ENCODE assay signal across 7 mouse cellular contexts in genomic region chr4:131784034-131784433, GRCm38 (mm10). TPM values are rescaled to one million over a fixed set of nuclear protein-coding genes. Genes with fewer than 3 reads are reported as not detected.
A peak's percentile ranks its signal among the peaks of the same experiment; 100 is the strongest.
DNase-seq lines count a peak whose midpoint lies in the region; ATAC-seq and TF ChIP-seq lines count a peak whose summit lies in the region.

No protein-coding gene starts in this region.

- DNase-seq in kidney, adult 18-20 months = peak; percentile 54
- DNase-seq in CH12.LX (ENCODE audit: extremely low read depth) = peak; percentile 56
- peak; percentile 52 for DNase-seq in WW6 (ENCODE audit: low read depth, low spot score)
- peak; percentile 53 for DNase-seq in embryo, embryonic 9.5 days (ENCODE audit: extremely low spot score)
- peak; percentile 34 to 52 for DNase-seq in layer of hippocampus, postnatal 14 days (ENCODE audit: low spot score in 2 of 2)

- H3K9ac ChIP-seq in kidney, embryonic 15.5 days = no peak overlapping the region
- no peak overlapping the region for H3K9ac ChIP-seq in CH12.LX (ENCODE audit: insufficient read depth, low read depth)

- H3K4me1 ChIP-seq in kidney, embryonic 15.5 days = peaks cover 22% of the 10 kb centered on the region
- H3K4me1 ChIP-seq in CH12.LX (ENCODE audit: control insufficient read depth in 1 of 2, insufficient read depth in 2 of 2) = no peaks in the 10 kb centered on the region
- H3K4me1 ChIP-seq in olfactory bulb, adult 2 months (ENCODE audit: control insufficient read depth, insufficient read depth, low read length) = no peaks in the 10 kb centered on the region; the same call in 1 of the 2 replicates

- H3K27ac ChIP-seq in kidney, embryonic 15.5 days = no peak overlapping the region
- H3K27ac ChIP-seq in CH12.LX (ENCODE audit: insufficient read depth, low read depth) = no peak overlapping the region
- no peak overlapping the region for H3K27ac ChIP-seq in olfactory bulb, adult 2 months (ENCODE audit: insufficient read depth, low read depth, low read length)

- no peaks in the 10 kb centered on the region for H3K27me3 ChIP-seq in kidney, embryonic 15.5 days
- peaks cover 92% of the 10 kb centered on the region for H3K27me3 ChIP-seq in CH12.LX (replicated peaks)

- TF ChIP-seq CTCF in CH12.LX (conservative IDR thresholded peaks at IDR 0.05 in 1 of 2, IDR thresholded peaks at IDR 0.05 in 1 of 2; ENCODE audit: low read depth in 2 of 2, low read length in 2 of 2) = peak; percentile 70 to 81; a peak in 3 of 4 replicates
- 0 out of 2 replicates have a peak, but pooled peaks have one; percentile 24 for TF ChIP-seq CTCF in olfactory bulb, adult 2 months (IDR thresholded peaks at IDR 0.05; ENCODE audit: insufficient read depth, low read depth, low read length)

- no peak for ATAC-seq in kidney, embryonic 15.5 days (replicated peaks; ENCODE audit: low FRiP score)

- peaks cover 7% of the 10 kb centered on the region; the same call in 1 of the 2 replicates for H3K36me3 ChIP-seq in kidney, embryonic 15.5 days
- H3K36me3 ChIP-seq in CH12.LX (replicated peaks in 1 of 2; ENCODE audit: control insufficient read depth in 1 of 2, insufficient read depth in 1 of 2, low read length in 1 of 2) = no peaks in the 10 kb centered on the region

- H3K9me3 ChIP-seq in kidney, embryonic 15.5 days (replicated peaks) = no peaks in the 10 kb centered on the region
- H3K9me3 ChIP-seq in CH12.LX (replicated peaks; ENCODE audit: low read length) = no peaks in the 10 kb centered on the region

- H3K4me2 ChIP-seq in kidney, embryonic 15.5 days = no peak overlapping the region
- H3K4me2 ChIP-seq in CH12.LX (ENCODE audit: insufficient read depth, low read depth, poor library complexity, severe bottlenecking) = no peak overlapping the region

- in situ Hi-C loops in CH12.LX (cut with MboI; ENCODE audit: low pct_ligation_motif_present, low pct_unique_long_range_greater_than_20kb, low sequenced_read_pairs) = no loop called here

- 23% methylated on average over 9 of the region's 9 CpGs for WGBS in kidney, embryonic 15.5 days
- 41% methylated on average over 9 of the region's 9 CpGs for WGBS in olfactory bulb, adult 2 months

- no peak for TF ChIP-seq EP300 in CH12.LX (IDR thresholded peaks at IDR 0.05; ENCODE audit: low read length)

- peak; percentile 72 for TF ChIP-seq RAD21 in CH12.LX (IDR thresholded peaks at IDR 0.05; ENCODE audit: low read depth, low read length)

- no peak for TF ChIP-seq POLR2A in CH12.LX (IDR thresholded peaks at IDR 0.05; ENCODE audit: low read depth, low read length)
- no peak for TF ChIP-seq POLR2A in olfactory bulb, adult 2 months (IDR thresholded peaks at IDR 0.05; ENCODE audit: insufficient read depth, low read depth, low read length)

- H3K4me3 ChIP-seq in kidney, embryonic 15.5 days (replicated peaks) = no peak overlapping the region
- no peak overlapping the region for H3K4me3 ChIP-seq in CH12.LX (replicated peaks in 1 of 3; ENCODE audit: low read depth in 2 of 3, low read length in 2 of 3, poor library complexity in 1 of 3)
- no peak overlapping the region for H3K4me3 ChIP-seq in olfactory bulb, adult 2 months (ENCODE audit: insufficient read depth, low read depth, low read length)

- H3K79me2 ChIP-seq in CH12.LX (replicated peaks; ENCODE audit: control insufficient read depth, extremely low read depth, insufficient read depth, poor library complexity, severe bottlenecking) = no peaks in the 10 kb centered on the region

- dilution Hi-C loops in CH12.LX (cut with MboI; ENCODE audit: extremely low pct_ligation_motif_present, extremely low pct_unique_long_range_greater_than_20kb, low sequenced_read_pairs) = no loop called here

TF ChIP-seq in CH12.LX, 34 proteins besides CTCF, POLR2A, EP300 and RAD21:
- no peak for TF ChIP-seq ZC3H11A (IDR thresholded peaks at IDR 0.05; ENCODE audit: low read depth, low read length)
- TF ChIP-seq SMC3 (IDR thresholded peaks at IDR 0.05; ENCODE audit: low read depth, low read length) = peak; percentile 63

RNA-seq across cellular contexts. Expression of gene Ptpru, which starts 54.1 kb away (rescaled TPM):
- 30.3 TPM in 2 replicates for polyA plus RNA-seq in kidney, embryonic 15.5 days (2015; fragmentation: Nextera tagmentation; extraction: Ambion mirVana)
- total RNA-seq in CH12.LX (2012; rRNA removed) (0.08 and 0.38 TPM in 2 replicates), CH12.LX (2014; rRNA removed) (not detected in 2 replicates)
- polyA plus RNA-seq in CH12.LX (2012; ENCODE audit: insufficient read length, low read depth) = not detected in 2 replicates
- total RNA-seq in layer of hippocampus, postnatal 14 days (2021) = 10 to 100 TPM; 66.8 to 82.5 TPM
- polyA plus RNA-seq in olfactory bulb, adult 2 months (2012; ENCODE audit: insufficient read depth, insufficient read length, low replicate concordance, missing spikeins) = not detected in 2 replicates

RNA-seq across cellular contexts. Expression of gene Mecr, which starts 59.2 kb away (rescaled TPM):
- polyA plus RNA-seq in kidney, embryonic 15.5 days (2015; fragmentation: Nextera tagmentation; extraction: Ambion mirVana) = 45.8 and 47.4 TPM in 2 replicates
- total RNA-seq in CH12.LX (2012; rRNA removed) (42.8 and 43.0 TPM in 2 replicates), CH12.LX (2014; rRNA removed) (54.6 and 56.4 TPM in 2 replicates)
- polyA plus RNA-seq in CH12.LX (2012; ENCODE audit: insufficient read length, low read depth) = 77.1 and 77.3 TPM in 2 replicates
- total RNA-seq in layer of hippocampus, postnatal 14 days (2021) = 10 to 100 TPM; 36.4 to 37.0 TPM
- not detected in 2 replicates for polyA plus RNA-seq in olfactory bulb, adult 2 months (2012; ENCODE audit: insufficient read depth, insufficient read length, low replicate concordance, missing spikeins)

Comparison
In these comparisons a context has a peak if more than half of its experiments do, and no peak if none do; other contexts are left out.
1. RNA of gene Ptpru, which starts 54.1 kb away (polyA plus RNA-seq): 30.3 TPM in kidney, embryonic 15.5 days; not detected in CH12.LX and not detected in olfactory bulb, adult 2 months; every median in the first group is over 10 times any median in the second.
2. RNA of gene Mecr, which starts 59.2 kb away (polyA plus RNA-seq): 77.1 to 77.3 TPM in CH12.LX and 45.8 to 47.4 TPM in kidney, embryonic 15.5 days; not detected in olfactory bulb, adult 2 months; every median in the first group is over 10 times any median in the second.
3. Peak in every context shown above with its lines, with median percentiles within 50 percentile points of each other: DNase-seq.